Mouse (Mus musculus) megakaryocyte, embryonic 14.5 days (primary cell): ENCODE results near the gene Cdk6.

ENCODE experiments used
- FLI1 ChIP-seq: IDR thresholded peaks from 2 replicates; pipeline ENCODE4 v1.6.1; 2012; ENCODE audit warnings: low read length, inconsistent platforms, mixed read lengths
- GATA1 ChIP-seq: IDR thresholded peaks from 3 replicates; pipeline ENCODE4 v1.6.1; 2012; ENCODE audit warnings: mixed read lengths, low read length, inconsistent platforms, borderline replicate concordance

- TF ChIP-seq FLI1 (no peak), GATA1 (no peak)
These were observed 17.6 kb downstream of the Cdk6 start for GRCm38 (mm10) chr5:3358687-3359520.
